Mouse (Mus musculus): Measurements from ENCODE around the gene Fam102b. TPM values are rescaled to one million over a fixed set of nuclear protein-coding genes. Genes with fewer than 3 reads are reported as not detected.
A peak's percentile ranks its signal among the peaks of the same experiment; 100 is the strongest.

Fam102b gene
- polyA plus RNA-seq, 1 experiment from 2014 or later, result 11.7 TPM

DNA sequence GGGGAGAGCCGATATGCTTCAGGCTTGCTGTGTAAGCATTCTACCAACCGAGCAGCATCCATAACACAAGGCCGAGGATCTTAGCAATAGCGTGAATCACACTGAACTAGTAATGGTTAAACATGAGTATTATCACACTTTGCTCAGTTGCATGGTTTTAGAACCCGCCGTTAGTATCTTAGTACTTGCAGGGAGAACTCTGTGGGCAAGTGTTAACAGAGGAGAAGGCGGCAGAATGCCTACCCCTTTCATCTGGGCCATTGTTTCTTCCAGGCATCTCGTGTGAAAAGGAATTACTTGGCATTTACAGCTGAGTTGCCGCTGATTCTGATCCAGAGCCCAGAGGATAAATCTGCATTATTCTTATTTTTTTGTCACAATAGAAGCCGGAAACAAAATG, 86.4 kb downstream of the Fam102b start:
- no peak for ATAC-seq (ENCODE audit: low FRiP score, low read depth)
- Histone ChIP-seq H3K36me3 (no peaks in the 10 kb centered on the region), H3K9ac (replicated peaks) (no peak overlapping the region), H3K4me3 (no peak overlapping the region), H3K27ac (replicated peaks) (no peak overlapping the region), H3K4me1 (no peaks in the 10 kb centered on the region), H3K27me3 (0 out of 2 replicates have a peak, but pooled peaks cover 3% of the 10 kb centered on the region), H3K4me2 (replicated peaks) (no peak overlapping the region), H3K9me3 (no peaks in the 10 kb centered on the region)
- 79% methylated on average over 10 of the region's 10 CpGs for WGBS

DNA sequence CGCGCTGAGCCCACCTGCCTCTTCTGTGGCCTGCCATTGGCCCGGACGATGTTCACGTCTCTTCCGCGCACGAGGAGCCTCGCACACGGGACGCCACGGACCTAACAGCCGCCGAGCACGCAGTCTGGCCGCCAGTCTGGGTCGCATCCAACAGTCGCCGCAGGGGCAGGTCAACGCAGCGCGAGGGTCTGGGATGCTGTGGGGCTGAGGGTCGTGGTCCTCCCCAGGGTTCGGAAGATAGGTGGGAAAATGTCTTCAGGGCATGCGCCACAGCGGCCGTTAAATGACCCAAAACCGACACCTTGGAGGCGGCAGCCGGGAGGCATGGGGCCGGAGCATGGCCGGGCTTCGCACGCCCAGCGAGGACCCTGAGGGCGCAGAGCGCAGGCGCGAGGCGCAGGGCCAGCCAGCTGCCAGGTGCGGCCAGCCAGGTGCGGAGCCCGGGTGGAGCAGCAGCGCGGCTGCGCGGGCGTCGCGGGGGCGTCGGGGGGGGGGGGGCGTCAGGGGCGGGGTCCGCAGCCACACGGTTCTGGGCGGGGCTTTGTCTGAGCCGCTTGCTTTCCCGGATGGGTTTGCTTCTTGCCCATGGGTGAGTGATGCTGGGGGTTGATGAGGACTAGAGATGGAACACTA, 87.3 kb downstream of the Fam102b start, which contains the start of gene Gm9857:
Gene Gm9857, minus strand, starts transcription at position 445 of the 633 bp plus-strand sequence.
- H3K4me3 ChIP-seq, result peak within 1 kb of the TSS; percentile 35
- peak within 1 kb of the TSS; percentile 51 for H3K4me2 ChIP-seq (replicated peaks)
- no peaks in the 10 kb centered on the region for H3K9me3 ChIP-seq
- H3K36me3 ChIP-seq, result no peaks in the 10 kb centered on the region
- ATAC-seq (ENCODE audit: low FRiP score, low read depth), result peak; percentile 65
- H3K9ac ChIP-seq (replicated peaks), result no peak within 1 kb of the TSS
- no peaks in the 10 kb centered on the region for H3K4me1 ChIP-seq
- no peak within 1 kb of the TSS for H3K27ac ChIP-seq (replicated peaks)
- H3K27me3 ChIP-seq, result 0 out of 2 replicates have a peak, but pooled peaks cover 3% of the 10 kb centered on the region
- WGBS, result 63% methylated on average over 54 of the region's 59 CpGs

DNA sequence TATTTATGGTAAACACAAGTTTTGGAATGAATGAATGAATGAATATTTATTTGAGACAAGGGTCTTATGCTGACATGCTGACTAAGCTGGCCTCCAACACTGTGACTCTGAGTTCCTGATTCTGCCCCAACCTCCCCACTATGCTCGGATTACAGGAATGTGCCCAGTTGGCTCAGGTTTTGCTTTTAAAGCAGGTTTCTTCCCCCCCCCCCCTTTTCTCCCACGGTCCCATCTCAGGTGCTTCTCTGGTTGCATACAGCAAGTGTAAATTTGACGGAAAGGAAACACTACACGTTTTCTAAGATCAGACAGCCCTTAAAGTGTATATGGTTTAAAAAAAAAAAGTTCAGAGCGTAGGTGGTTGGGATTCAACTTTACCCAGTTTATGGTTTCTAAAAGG, 87.8 kb downstream of the Fam102b start, which contains the start of gene Henmt1:
Gene Henmt1, plus strand, starts transcription at position 301 of the 400 bp plus-strand sequence.
- Histone ChIP-seq H3K27ac (replicated peaks) (no peak within 1 kb of the TSS), H3K9ac (replicated peaks) (no peak within 1 kb of the TSS), H3K9me3 (no peaks in the 10 kb centered on the region)

DNA sequence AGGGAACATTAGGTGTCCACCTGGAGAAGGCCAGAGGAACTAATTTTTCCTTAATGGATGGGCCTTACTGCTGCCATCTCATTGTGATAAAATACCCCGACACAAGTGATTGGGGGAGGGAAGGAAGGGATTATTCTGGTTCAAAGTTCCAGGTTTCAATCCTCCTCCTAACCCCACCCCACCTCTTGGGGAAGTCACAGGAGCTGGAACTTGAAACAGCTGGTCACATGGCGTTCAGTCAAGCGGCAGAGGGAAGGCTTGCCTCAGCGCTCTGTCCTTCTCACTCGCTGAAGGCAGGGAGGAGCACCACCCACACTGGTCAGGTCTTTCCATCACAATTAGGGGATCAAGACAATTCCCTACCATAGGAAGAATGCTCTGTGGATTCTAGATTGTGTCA, 88.7 kb downstream of the Fam102b start:
- Histone ChIP-seq H3K27ac (replicated peaks) (no peak overlapping the region), H3K36me3 (no peaks in the 10 kb centered on the region), H3K4me1 (no peaks in the 10 kb centered on the region), H3K9ac (replicated peaks) (no peak overlapping the region), H3K9me3 (no peaks in the 10 kb centered on the region), H3K27me3 (0 out of 2 replicates have a peak, but pooled peaks cover 3% of the 10 kb centered on the region), H3K4me3 (no peak overlapping the region), H3K4me2 (replicated peaks) (no peak overlapping the region)
- no peak for ATAC-seq (ENCODE audit: low FRiP score, low read depth)
- WGBS, result 87% methylated on average over 5 of the region's 5 CpGs

More for the DNA sequence above, 87.8 kb downstream of the Fam102b start, which contains the start of gene Henmt1:
- H3K4me3 ChIP-seq, result peak within 1 kb of the TSS; percentile 35
- peak within 1 kb of the TSS; percentile 51 for H3K4me2 ChIP-seq (replicated peaks)
- H3K36me3 ChIP-seq, result no peaks in the 10 kb centered on the region
- 0 out of 2 replicates have a peak, but pooled peaks cover 3% of the 10 kb centered on the region for H3K27me3 ChIP-seq
- 93% methylated on average over 5 of the region's 5 CpGs for WGBS
- H3K4me1 ChIP-seq, result no peaks in the 10 kb centered on the region
- no peak for ATAC-seq (ENCODE audit: low FRiP score, low read depth)

DNA sequence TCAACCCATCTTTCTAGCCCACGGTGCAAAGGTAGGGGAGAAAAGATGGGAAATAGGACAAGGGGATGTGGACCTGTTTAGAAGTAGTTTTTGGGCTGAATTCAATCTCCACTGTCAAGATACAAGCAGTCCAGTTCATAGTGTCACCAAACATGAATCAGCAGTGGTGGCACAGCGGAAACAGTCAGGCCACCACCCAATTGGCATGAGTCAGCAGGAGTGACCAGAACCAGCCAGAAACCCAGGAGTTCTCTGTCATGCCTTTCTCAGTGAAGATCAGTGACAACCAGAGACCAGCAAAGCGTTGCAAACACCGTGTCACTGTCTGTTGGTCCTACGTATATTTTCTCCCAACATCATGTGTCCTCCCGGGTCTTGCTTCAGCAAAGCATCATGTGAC, 93.8 kb downstream of the Fam102b start:
- no peaks in the 10 kb centered on the region for H3K9me3 ChIP-seq
- no peak for ATAC-seq (ENCODE audit: low FRiP score, low read depth)
- H3K36me3 ChIP-seq, result no peaks in the 10 kb centered on the region
- H3K4me3 ChIP-seq, result no peak overlapping the region
- no peak overlapping the region for H3K4me2 ChIP-seq (replicated peaks)
- H3K27me3 ChIP-seq, result no peaks in the 10 kb centered on the region
- WGBS, result 94% methylated on average over 6 of the region's 6 CpGs
- no peak overlapping the region for H3K27ac ChIP-seq (replicated peaks)
- H3K9ac ChIP-seq (replicated peaks), result no peak overlapping the region
- H3K4me1 ChIP-seq, result no peaks in the 10 kb centered on the region

DNA sequence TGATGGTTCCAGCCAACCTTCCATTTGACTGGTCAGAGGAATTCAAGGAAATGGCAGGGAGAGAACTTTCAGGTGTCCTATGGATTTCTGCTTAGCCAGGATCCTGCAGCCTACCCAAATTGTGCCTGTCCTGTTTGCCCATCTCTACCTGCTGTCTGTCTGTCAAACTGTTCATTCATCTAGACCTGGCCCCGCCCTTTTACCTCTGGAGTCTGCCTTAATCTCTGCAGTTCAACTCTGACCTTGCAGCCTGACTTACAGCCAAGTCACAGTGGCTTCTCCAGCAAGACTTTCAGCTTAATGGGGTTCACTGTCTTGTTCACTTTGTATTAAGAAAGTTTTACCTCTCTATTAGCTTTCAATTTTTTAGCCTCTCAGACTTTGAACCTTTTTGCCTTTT, 101.1 kb downstream of the Fam102b start:
- Histone ChIP-seq H3K36me3 (no peaks in the 10 kb centered on the region), H3K27ac (replicated peaks) (no peak overlapping the region), H3K27me3 (no peaks in the 10 kb centered on the region), H3K4me1 (no peaks in the 10 kb centered on the region), H3K4me2 (replicated peaks) (no peak overlapping the region), H3K4me3 (no peak overlapping the region), H3K9ac (replicated peaks) (no peak overlapping the region), H3K9me3 (no peaks in the 10 kb centered on the region)
- ATAC-seq (ENCODE audit: low FRiP score, low read depth), result no peak
- 63% methylated on average over 1 of the region's 1 CpGs for WGBS

DNA sequence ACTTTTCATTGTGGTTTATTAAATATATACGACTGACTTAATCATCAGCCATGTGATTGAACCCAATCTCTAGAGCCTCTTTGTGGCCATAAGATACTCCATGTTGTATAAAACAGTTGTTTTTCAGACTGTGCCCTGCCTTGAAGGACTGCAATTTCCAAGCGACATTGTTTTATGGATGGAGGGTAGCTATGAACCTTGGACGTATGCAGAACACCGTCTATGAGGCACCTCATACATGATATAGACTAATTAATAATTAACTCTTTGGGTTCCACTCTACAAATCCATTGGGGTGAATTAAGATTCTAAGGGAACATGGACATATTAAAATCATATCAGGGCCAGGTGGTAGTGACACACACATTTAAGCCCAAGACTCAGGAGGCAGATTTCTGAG, 101.7 kb downstream of the Fam102b start:
- Histone ChIP-seq H3K4me1 (no peaks in the 10 kb centered on the region), H3K9me3 (no peaks in the 10 kb centered on the region), H3K9ac (replicated peaks) (no peak overlapping the region), H3K4me3 (no peak overlapping the region), H3K36me3 (no peaks in the 10 kb centered on the region), H3K4me2 (replicated peaks) (no peak overlapping the region), H3K27ac (replicated peaks) (no peak overlapping the region), H3K27me3 (no peaks in the 10 kb centered on the region)
- no peak for ATAC-seq (ENCODE audit: low FRiP score, low read depth)
- 92% methylated on average over 4 of the region's 4 CpGs for WGBS

DNA sequence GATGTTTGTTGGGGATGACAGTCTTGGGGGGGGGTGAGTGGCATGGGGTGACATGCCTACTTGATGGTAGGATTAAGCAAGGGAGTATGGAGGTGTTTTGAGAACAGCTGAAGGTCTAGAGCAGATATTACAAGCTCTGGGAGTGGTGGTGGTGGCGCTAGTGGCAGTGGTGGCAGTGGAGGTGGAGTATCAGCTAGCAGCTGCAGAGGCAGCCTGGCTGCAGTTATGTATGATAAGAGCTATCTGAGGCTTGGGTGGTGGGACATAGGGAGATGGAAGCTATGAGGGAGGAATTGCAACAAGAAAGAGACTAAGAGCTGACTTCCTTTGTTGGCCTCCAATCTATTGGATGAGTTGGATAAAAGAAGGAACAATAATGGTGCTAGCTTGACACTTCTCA, 105.6 kb downstream of the Fam102b start:
- ATAC-seq (ENCODE audit: low FRiP score, low read depth), result no peak
- Histone ChIP-seq H3K9ac (replicated peaks) (no peak overlapping the region), H3K4me1 (no peaks in the 10 kb centered on the region), H3K27me3 (no peaks in the 10 kb centered on the region), H3K36me3 (no peaks in the 10 kb centered on the region), H3K27ac (replicated peaks) (no peak overlapping the region), H3K9me3 (no peaks in the 10 kb centered on the region), H3K4me3 (no peak overlapping the region), H3K4me2 (replicated peaks) (no peak overlapping the region)
- 86% methylated on average over 1 of the region's 1 CpGs for WGBS

Small RNA genes within 50 kb of the gene (microRNA-seq; reads per million reads assigned to microRNA genes)
- gene Gm44384, result not detected

Other genes with a start within 250 kb of the Fam102b start
- gene Stxbp3, start 187.1 kb downstream of the Fam102b start, polyA plus RNA-seq (2016; fragmentation: Nextera tagmentation; extraction: Ambion mirVana), result 23.1 and 23.3 TPM in 2 replicates
- 0.08 TPM in 1 of 2 replicates, not detected in the other for gene Fndc7, start 137.6 kb downstream of the Fam102b start, polyA plus RNA-seq (2016; fragmentation: Nextera tagmentation; extraction: Ambion mirVana)
- 77.9 and 89.5 TPM in 2 replicates for gene Prpf38b, start 115.9 kb downstream of the Fam102b start, polyA plus RNA-seq (2016; fragmentation: Nextera tagmentation; extraction: Ambion mirVana)
- 0.78 and 0.86 TPM in 2 replicates for gene Henmt1, start 87.7 kb downstream of the Fam102b start, polyA plus RNA-seq (2016; fragmentation: Nextera tagmentation; extraction: Ambion mirVana)
- not detected in 2 replicates for gene Gm9857, start 87.2 kb downstream of the Fam102b start, polyA plus RNA-seq (2016; fragmentation: Nextera tagmentation; extraction: Ambion mirVana)
- gene Slc25a54, start 52.9 kb upstream of the Fam102b start, polyA plus RNA-seq (2016; fragmentation: Nextera tagmentation; extraction: Ambion mirVana), result not detected in 2 replicates
- gene Slc25a24, start 95.5 kb upstream of the Fam102b start, polyA plus RNA-seq (2016; fragmentation: Nextera tagmentation; extraction: Ambion mirVana), result 23.5 and 28.2 TPM in 2 replicates

Measured in midbrain, embryonic 12.5 days (tissue).